Mouse (Mus musculus) heart, postnatal 36 days (tissue): Measurements from ENCODE around the gene Obscn. TPM values are rescaled to one million over a fixed set of nuclear protein-coding genes. Genes with fewer than 3 reads are reported as not detected.

Source experiments
- DNase-seq, 2 experiments: peaks; one replicate each; pipeline ENCODE4 v3.0.0; 2021 to 2022
- intact Hi-C: fragments of 180-260 bp; cut with DNase I; formaldehyde crosslinking; loops from one replicate; pipeline ENCODE4 v1.15.1; 2025
- microRNA-seq, 2 experiments: library from miRNA; unstranded; fragments of <30 nt; microRNA quantifications; one replicate each; pipeline ENCODE4 v1.2.0; 2021; ENCODE audit warnings: borderline number of aligned reads in 2 of 2
- total RNA-seq, 2 experiments: library from RNA; stranded (reverse); gene quantifications; 2 replicates each; pipeline ENCODE4 v1.2.3; 2021

Gene Obscn
- total RNA-seq, 2 experiments from 2014 or later: 725 to 820 TPM

DNA sequence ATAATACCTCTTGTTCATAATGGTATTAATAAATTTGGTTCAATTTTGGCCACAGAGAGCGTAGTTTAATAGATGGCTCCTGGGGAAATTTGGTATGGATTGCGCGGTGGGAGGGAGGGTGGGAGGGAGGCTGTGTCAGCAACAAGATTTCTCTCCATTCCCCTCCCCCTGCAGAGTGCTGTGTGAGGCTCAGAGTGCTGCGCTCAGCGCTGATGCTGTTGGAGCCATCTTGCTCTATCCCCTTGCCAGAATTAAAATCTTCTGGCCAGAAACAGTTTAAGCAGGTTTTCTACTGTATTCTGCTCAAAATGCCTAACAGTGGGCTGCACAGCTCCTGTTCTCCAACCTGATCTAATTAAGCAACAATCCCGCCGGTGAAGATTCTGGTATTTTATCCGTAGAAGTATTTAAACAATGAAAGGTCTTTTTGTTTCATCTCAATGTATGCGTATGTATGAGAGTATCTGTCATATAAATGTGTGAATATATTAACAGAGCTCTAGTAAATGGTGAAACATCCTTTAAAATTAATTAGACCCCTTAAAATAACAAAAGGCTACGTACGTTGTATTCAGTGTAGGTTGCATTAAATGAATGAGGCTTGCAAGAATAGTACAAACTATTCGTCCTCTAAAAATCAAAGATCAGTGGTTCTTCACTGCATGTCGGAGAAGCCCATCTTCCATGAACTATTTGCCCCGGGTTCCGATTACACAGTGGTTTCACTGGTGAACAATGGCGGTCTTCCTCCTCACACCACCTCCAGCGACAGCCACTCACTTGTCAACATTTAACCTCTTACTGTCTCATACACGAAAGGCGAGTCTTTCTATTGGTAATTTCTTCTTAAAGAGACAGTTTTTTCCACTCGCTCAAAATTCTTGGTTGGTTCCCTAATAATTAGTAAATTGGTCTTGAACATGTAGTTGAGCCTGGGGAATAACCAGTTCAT, 186.4 kb downstream of the Obscn start:
- no peak for DNase-seq
- intact Hi-C loops: loop anchor here (10.0 kb wide), 2 partner anchors 255 to 1465 kb away; partner anchors contain the start of genes 2310033P09Rik, Atpaf2, Gid4 and Mrpl55

DNA sequence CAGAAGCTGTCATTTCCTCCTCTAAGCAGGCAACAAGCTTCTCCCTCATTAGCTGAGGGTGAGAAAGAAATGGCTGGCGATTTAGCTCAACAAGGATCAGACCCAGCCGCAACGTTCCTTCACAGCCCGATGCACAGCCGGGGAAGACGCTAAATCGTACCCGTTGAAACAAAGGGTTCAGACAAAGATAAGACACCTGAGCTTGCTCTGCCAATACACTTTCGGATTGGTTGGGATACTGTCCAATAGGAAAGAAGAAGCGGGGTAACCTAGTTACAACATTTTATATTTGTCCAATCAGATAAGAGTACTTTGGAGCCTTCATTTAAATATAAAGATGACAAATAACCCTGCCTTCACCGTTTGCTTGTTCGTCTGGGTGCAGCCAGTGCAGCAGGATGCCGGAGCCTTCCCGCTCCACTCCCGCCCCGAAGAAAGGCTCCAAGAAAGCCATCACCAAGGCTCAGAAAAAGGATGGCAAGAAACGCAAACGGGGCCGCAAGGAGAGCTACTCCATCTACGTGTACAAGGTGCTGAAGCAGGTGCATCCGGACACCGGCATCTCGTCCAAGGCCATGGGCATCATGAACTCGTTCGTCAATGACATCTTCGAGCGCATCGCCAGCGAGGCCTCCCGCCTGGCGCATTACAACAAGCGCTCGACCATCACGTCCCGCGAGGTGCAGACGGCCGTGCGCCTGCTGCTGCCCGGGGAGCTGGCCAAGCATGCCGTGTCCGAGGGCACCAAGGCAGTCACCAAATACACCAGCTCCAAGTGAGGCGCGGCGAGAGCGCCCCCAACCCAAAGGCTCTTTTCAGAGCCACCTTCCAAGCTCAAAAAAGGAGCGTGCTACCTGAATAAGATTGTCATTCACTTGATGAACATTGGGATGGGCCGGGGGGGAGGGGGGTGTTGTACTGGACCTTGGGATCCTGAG, 187.4 kb downstream of the Obscn start, which contains the start of gene Hist3h2ba:
Hist3h2ba (plus strand) TSS at position 379 of the 938 bp plus-strand sequence.
- DNase-seq: peak; percentile 42 to 48
- intact Hi-C loops: no loop called here

DNA sequence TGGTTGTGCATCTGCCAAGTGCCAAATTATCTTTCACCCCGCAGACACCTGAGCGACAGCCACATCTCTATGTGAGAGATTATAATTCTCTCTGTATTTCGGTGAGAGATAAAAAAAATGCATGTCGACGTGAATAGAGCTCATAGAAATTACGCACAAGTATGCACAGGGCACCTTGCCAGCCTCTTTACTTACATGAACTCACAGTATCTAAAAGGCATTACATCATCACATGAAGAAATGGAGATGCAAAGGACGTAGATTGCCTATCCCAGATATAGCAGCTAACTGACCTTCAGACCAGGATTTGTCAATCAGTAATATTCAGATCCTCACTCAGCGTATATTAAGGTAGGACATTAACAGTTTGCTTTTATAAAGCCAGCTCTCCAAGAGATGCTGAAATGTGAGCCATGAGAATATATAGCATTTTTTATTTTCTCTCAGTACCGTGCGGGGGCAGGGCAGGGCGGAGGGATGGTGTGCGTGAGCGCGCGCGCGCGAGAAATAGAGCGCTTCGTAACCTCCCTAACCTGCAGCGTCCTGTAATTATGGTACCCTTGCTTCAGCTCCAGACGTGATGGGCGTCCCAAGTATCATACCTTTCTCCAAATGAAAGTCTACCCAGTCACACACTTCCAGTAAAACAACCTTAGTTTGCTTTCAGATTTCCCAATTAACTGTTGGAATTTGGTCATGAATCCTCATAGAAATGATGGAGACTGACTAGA, 188.2 kb downstream of the Obscn start:
- intact Hi-C loops: no loop called here
- no peak for DNase-seq

GRCm38 (mm10) chr11:58947306-58947705, 188.9 kb downstream of the Obscn start:
- DNase-seq: no peak
- intact Hi-C loops: no loop called here

Small RNA genes within 50 kb of the gene (microRNA-seq; reads per million reads assigned to microRNA genes)
- gene Gm44313: 0 reads per million in 2 experiments

Other genes with a start within 250 kb of the Obscn start
- 1 to 10 TPM; 3.4 to 3.7 TPM for gene Zfp39, start 232.2 kb downstream of the Obscn start, total RNA-seq
- gene Btnl10, start 218.5 kb downstream of the Obscn start, total RNA-seq: not detected
- 100 to 1,000 TPM; 160 to 167 TPM for gene Rnf187, start 197.5 kb downstream of the Obscn start, total RNA-seq
- gene Hist3h2ba, start 187.5 kb downstream of the Obscn start, total RNA-seq: 1 to 10 TPM; 2.2 to 2.5 TPM
- gene Hist3h2a, start 181.7 kb downstream of the Obscn start, total RNA-seq: 10 to 100 TPM; 15.3 to 17.6 TPM
- under 1 TPM; 0.11 to 0.16 TPM for gene Trim17, start 181.7 kb downstream of the Obscn start, total RNA-seq
- gene Trim11, start 158.3 kb downstream of the Obscn start, total RNA-seq: 10 to 100 TPM; 14.5 TPM
- 10 to 100 TPM; 20.4 to 20.5 TPM for gene Iba57, start 27.3 kb upstream of the Obscn start, total RNA-seq
- gene Gjc2, start 46.8 kb upstream of the Obscn start, total RNA-seq: 1 to 10 TPM in 1 of 2 experiments, under 1 TPM in 1; 0.97 to 1.0 TPM
- gene Guk1, start 55.8 kb upstream of the Obscn start, total RNA-seq: 100 to 1,000 TPM in 1 of 2 experiments, 10 to 100 TPM in 1; 88.3 to 117 TPM
- gene Mrpl55, start 66.1 kb upstream of the Obscn start, total RNA-seq: 100 to 1,000 TPM; 110 to 125 TPM
- 1 to 10 TPM; 9.2 to 9.5 TPM for gene 2310033P09Rik, start 71.9 kb upstream of the Obscn start, total RNA-seq
- gene Arf1, start 91.9 kb upstream of the Obscn start, total RNA-seq: 100 to 1,000 TPM; 257 TPM
- gene Wnt3a, start 154.3 kb upstream of the Obscn start, total RNA-seq: not detected
- gene Wnt9a, start 170.5 kb upstream of the Obscn start, total RNA-seq: 1 to 10 TPM; 6.0 to 6.2 TPM
- gene Prss38, start 239.3 kb upstream of the Obscn start, total RNA-seq: not detected